Mouse (Mus musculus) macrophage (primary cell): Measurements from ENCODE around the gene Apol10b. TPM values are rescaled to one million over a fixed set of nuclear protein-coding genes. Genes with fewer than 3 reads are reported as not detected.
"Not testable (repeated sequence)": the region's sequence is repeated elsewhere in the genome, so short reads cannot be mapped to it uniquely, and the experiment has no call there.

Experiments
- H3K27ac ChIP-seq: fragments of 350-480 bp; formaldehyde crosslinking; 2 replicates; pipeline ENCODE4 v1.9.0; 2021
- H3K36me3 ChIP-seq: fragments of 350-480 bp; formaldehyde crosslinking; 2 replicates; pipeline ENCODE4 v1.9.0; 2021; ENCODE audit errors: inconsistent target
- H3K4me3 ChIP-seq: fragments of 350-480 bp; formaldehyde crosslinking; 2 replicates; pipeline ENCODE4 v1.9.0; 2021; ENCODE audit errors: inconsistent target
- H3K79me2 ChIP-seq: fragments of 350-480 bp; formaldehyde crosslinking; 2 replicates; pipeline ENCODE4 v1.9.0; 2021; ENCODE audit errors: inconsistent target
- WGBS: methylation state at CpG from one replicate; pipeline ENCODE4 v1.1.7; 2026; ENCODE audit warnings: inconsistent platforms; ENCODE audit not compliant: missing documents; 5-methylcytosine and 5-hydroxymethylcytosine counted together
- polyA plus RNA-seq: library from polyadenylated mRNA; stranded (reverse); fragments of 250-400 nt; gene quantifications from 3 replicates; pipeline ENCODE4 v1.2.4, GENCODE M21; 2018; ENCODE audit warnings: inconsistent platforms
- total RNA-seq, 78 experiments: library from RNA; depleted of rRNA; stranded (reverse); fragments of 250-400 nt; gene quantifications; 1 replicate in 9 of 78; 2 replicates in 24 of 78; 3 replicates in 43 of 78; 4 replicates in 2 of 78; pipeline ENCODE4 v1.2.4; 2018; ENCODE audit warnings: inconsistent platforms in 56 of 78

Gene Apol10b
- not detected for total RNA-seq (2018; cell fraction: chromatin; rRNA removed)
- under 1 TPM in 8 of 26 experiments, not detected in 18; 0.04 to 0.14 (median 0.07) TPM for total RNA-seq (2018; cell fraction: cytosol; rRNA removed)
- under 1 TPM in 3 of 26 experiments, not detected in 23; 0.23 to 0.29 (median 0.26) TPM for total RNA-seq (2018; cell fraction: nucleus; rRNA removed)
- polyA plus RNA-seq = 0.13 TPM in 1 of 3 replicates, not detected in the others

DNA sequence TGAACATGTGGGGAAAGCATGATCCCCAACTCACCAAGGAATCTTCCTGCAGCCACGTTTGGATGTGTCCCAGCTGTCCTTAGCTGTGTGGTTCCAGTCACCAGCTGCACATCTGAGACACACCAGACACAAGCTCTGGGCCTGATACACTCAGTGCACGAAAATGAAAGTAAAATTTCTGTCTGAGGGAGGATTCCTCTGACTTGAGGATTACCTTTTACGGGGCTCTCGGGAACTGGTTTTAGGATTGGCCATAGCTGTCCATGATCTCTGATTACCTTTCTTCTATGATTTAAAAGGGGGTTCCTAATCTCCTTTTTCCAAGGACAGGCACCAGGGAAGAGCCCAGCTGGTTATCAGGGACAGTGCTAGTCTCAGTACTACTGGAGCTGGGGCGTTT lies at the start of gene Apol10b:
TSS of gene Apol10b (minus strand) at position 165 of the 400 bp plus-strand sequence.
- WGBS = 72% methylated on average over 5 of the region's 5 CpGs
- H3K4me3 ChIP-seq = no peak within 1 kb of the TSS
- H3K79me2 ChIP-seq = no peaks in the 10 kb centered on the region
- H3K36me3 ChIP-seq = no peaks in the 10 kb centered on the region
- H3K27ac ChIP-seq = no peak within 1 kb of the TSS

DNA sequence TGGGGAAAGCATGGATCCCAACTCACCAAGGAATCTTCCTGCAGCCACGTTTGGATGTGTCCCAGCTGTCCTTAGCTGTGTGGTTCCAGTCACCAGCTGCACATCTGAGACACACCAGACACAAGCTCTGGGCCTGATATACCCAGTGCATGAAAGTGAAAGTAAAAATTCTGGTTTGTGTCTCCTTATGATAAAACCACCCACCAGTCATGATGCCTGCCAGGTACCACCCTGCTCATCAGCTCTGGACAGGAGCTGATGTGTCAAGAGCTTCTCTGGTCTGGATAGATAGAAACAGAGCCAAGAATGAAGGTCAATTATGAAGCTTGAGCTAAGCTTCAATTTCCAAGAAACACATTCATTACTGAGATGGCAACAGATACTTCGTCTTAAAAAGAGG lies 47.3 kb upstream of the Apol10b start, which contains the start of gene Apol11b:
TSS of gene Apol11b (minus strand) at position 111 of the 400 bp plus-strand sequence.
- 55% methylated on average over 2 of the region's 2 CpGs for WGBS
- not testable (repeated sequence) for H3K27ac ChIP-seq, H3K36me3 ChIP-seq, H3K4me3 ChIP-seq, H3K79me2 ChIP-seq

DNA sequence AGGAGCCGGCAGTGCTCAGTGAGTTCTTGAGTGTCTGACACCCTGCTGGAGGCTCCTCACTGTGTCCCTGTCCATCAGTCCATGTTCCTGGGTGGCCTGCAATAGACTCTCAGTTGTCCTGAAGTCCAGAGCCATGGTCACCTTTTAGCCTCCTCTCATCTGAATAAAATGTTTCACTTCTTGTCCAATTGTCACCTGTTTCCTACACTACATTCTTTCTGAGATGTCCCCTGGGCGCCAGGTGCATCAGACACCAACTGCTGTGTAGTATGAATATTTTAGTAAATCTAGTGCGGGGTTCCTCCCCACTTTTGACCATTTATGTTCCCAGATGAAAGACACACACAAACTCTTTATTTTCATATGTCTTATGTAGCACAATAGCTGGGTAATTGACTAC lies 33.9 kb upstream of the Apol10b start:
- not testable (repeated sequence) for H3K79me2 ChIP-seq, H3K4me3 ChIP-seq, H3K27ac ChIP-seq, H3K36me3 ChIP-seq
- WGBS = 88% methylated on average over 3 of the region's 3 CpGs

DNA sequence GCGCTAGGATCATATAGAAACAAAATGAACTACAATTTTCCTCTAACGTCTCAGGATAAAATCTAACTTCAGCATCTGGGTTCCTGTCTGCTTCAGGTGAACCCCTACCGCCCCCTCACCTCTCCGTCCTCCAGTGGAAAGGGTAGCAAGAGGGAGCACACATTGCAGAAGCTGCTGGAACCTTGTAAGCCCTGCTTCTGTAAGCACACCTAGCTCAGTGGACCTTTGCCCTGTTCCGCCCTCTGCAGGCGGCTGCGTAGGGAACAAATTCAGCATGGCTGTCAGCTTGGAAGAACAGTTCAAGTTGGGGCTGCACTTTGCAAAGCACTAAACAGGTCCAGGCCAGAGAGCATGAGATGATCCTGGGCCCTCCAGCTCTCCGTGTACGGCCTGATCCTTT lies 32.7 kb upstream of the Apol10b start:
- not testable (repeated sequence) for H3K79me2 ChIP-seq, H3K4me3 ChIP-seq, H3K27ac ChIP-seq, H3K36me3 ChIP-seq
- 67% methylated on average over 7 of the region's 9 CpGs for WGBS

DNA sequence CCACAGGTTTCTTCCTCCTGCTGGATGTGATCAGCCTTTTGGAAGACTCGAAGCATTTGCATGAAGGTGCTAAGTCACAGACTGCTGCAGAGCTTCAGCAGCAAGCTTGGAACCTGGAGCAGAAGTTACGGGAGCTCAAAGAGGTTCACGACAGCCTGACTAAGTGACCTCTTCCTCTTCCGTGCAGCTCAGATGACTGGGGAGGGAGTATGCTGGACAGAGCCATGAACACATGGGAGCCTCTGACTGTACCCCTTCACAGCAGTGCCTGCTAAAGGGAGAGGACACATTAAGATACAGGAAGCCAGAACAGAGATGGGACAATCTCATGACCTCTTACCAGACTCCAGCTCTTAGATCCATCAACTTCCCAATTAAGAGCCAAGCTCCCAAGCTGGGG lies 30.5 kb upstream of the Apol10b start:
- not testable (repeated sequence) for H3K27ac ChIP-seq, H3K79me2 ChIP-seq, H3K36me3 ChIP-seq, H3K4me3 ChIP-seq
- 26% methylated on average over 4 of the region's 4 CpGs for WGBS

DNA sequence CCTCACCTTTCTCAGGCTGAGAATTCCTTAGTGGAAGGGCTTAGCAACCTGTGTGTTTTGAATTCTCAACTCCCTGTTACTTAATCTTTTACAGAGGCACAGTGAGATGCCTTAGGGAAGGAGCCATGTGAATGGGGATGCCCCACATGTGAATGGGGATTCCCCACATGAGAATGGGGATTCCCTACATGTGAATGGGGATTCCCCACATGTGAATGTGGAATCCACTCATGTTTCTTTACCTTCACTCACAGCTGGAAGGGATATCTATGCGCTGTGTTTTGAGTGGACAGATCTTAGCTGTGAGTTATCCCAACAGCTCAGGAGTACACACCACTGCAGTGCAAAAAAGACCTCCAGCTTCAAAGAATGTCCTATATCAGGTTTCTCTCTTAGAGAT lies 28.8 kb upstream of the Apol10b start:
- Histone ChIP-seq H3K4me3 (no peak overlapping the region), H3K79me2 (no peaks in the 10 kb centered on the region), H3K36me3 (no peaks in the 10 kb centered on the region), H3K27ac (no peak overlapping the region)
- 100% methylated on average over 1 of the region's 1 CpGs for WGBS

DNA sequence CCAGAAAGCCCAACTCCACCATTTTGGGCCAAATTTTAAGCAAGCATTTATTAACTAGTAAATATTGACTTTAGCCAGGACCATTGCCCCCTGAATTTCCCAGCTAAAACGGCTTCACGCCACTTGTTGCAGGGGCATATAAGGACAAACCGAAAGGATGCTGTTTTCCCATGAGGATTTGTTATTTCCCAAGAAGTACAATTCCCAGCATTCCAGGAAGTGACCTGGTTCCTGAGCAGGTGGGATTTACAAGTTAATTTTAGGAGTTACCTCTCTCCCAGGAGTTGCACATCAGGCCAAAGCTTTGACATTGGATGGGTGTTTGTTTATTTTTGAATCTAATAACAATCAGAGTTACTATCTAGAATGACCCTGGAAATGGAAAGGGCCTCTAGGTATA lies 10.1 kb upstream of the Apol10b start:
- WGBS = 85% methylated on average over 3 of the region's 3 CpGs
- Histone ChIP-seq H3K27ac (no peak overlapping the region), H3K36me3 (no peaks in the 10 kb centered on the region), H3K79me2 (no peaks in the 10 kb centered on the region), H3K4me3 (no peak overlapping the region)

DNA sequence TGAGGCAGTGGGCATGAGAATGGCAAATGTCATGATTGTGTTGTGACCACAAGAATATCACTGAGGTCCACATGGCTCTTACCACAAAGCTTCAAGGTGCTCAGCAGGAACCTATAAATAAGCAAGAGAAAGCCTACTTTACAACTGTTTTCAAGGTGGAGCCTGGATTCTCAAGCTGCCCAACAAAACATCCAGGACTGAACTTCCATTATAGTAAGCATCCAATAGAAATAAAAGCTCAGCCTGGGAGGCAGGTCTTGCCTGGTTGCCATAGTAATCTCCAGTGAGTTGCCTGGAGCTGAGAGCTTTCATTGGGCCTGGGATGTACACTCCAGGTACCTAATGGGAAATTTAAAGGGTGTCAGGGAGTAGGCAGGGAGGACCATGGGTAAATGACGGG lies 3.0 kb upstream of the Apol10b start, which contains the start of gene Gm36245:
TSS of gene Gm36245 (plus strand) at position 301 of the 400 bp plus-strand sequence.
- Histone ChIP-seq H3K4me3 (no peak within 1 kb of the TSS), H3K36me3 (no peaks in the 10 kb centered on the region), H3K27ac (no peak within 1 kb of the TSS), H3K79me2 (no peaks in the 10 kb centered on the region)
- WGBS = 100% methylated on average over 1 of the region's 1 CpGs

DNA sequence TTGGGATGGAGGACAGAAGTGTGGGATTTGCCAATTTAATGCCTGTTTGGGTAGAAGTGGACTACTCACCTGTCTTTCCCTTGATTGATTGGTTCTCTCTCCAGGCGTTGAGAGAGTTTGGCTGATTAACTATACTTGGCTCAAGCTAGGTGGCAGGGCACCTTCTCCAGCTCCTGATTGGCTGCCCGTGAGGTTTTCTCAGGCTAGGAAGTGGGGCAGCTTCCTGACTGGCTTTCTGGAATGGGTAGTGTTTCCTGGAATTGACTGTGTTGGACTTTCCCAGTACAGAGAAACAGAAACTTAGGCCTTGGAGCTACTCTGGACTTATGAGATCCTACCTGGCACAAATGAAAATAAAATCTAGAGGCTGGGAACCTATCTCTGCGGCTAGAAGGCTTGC lies 2.5 kb upstream of the Apol10b start:
- Histone ChIP-seq H3K4me3 (no peak overlapping the region), H3K36me3 (no peaks in the 10 kb centered on the region), H3K27ac (no peak overlapping the region), H3K79me2 (no peaks in the 10 kb centered on the region)
- WGBS = 64% methylated on average over 3 of the region's 3 CpGs

DNA sequence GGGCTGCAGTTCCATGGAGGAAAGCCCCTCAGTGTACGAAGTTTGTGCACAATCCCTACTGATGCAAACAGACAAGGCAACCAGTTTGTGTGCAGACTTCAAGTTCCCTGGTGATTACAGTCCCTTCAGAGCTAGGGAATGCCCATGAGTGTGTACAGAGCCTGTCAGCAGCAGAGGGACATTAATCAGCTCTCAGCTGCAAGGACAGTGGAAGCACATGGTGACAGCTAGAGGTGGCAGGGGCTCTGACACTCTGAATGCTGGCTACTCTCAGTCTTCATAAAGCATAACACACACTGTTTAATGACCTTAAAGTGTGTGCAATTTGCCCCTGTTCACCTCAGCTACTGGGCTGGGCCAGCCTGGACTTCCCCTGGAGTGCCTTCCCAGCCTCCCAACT lies 2.4 kb downstream of the Apol10b start:
- no peak overlapping the region for H3K27ac ChIP-seq
- 82% methylated on average over 1 of the region's 1 CpGs for WGBS

DNA sequence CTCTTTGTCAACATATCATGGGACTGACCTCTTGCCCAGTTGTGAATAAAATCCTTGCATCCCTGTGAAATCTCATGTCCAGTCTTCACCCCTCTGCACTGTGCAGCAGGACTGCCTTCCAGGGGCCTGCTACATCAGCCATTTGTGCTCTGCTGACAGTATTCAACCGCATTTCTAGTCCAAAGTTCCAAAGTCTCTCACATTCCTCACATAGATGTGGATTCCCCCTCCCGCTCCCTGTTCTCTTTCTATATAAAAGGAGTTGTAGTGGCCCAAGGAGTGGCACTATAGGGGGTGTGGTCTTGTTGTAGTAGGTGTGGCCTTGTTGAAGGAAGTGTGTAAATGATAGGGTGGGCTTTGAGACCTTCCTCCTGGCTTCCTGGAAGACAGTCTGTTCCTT lies 5.0 kb downstream of the Apol10b start:
- H3K36me3 ChIP-seq = no peaks in the 10 kb centered on the region
- H3K4me3 ChIP-seq = no peak overlapping the region
- H3K27ac ChIP-seq = no peak overlapping the region
- H3K79me2 ChIP-seq = no peaks in the 10 kb centered on the region
- WGBS = 93% methylated on average over 2 of the region's 2 CpGs

More for the DNA sequence above, 2.4 kb downstream of the Apol10b start:
- H3K4me3 ChIP-seq = no peak overlapping the region
- H3K36me3 ChIP-seq = no peaks in the 10 kb centered on the region
- H3K79me2 ChIP-seq = no peaks in the 10 kb centered on the region

DNA sequence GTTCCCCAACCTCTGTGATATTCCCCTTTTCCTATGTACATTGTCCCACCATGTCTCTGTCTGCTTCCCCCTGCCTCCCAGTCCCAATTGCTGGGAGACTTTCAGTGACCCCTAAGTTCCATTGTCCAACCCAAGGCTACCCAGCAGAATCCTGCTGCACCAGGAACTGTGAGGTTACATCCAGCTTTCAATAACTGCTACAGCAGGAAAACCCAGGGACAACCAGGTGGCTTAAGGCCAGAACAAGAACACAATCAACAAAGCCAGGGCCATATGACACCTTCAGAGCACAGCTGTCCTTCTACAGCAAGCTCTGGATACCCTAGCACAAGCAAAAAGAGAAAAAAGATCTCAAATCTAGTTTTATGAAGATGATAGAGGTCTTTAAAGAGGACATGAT lies 6.9 kb downstream of the Apol10b start:
- no peaks in the 10 kb centered on the region for H3K79me2 ChIP-seq
- H3K27ac ChIP-seq = no peak overlapping the region
- H3K4me3 ChIP-seq = no peak overlapping the region
- no peaks in the 10 kb centered on the region for H3K36me3 ChIP-seq

DNA sequence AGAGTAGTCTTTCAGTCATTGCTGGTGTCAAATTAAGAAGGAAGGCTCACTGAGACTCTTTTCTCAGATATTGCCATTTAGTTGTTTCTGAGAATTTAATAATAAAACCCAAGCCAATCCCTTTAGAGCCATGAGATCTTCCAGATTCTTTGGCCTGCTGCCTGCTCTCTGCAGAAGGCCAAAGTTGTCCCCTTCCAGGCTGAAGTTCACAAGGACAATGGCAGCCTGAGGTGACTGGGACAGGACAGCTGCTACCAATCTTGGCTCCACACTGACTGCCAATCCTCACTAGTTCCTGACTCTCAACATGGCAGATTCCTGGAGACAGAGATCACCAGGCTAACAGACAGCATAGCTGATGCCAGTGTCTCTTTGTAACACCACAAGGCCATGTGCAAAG lies 8.9 kb downstream of the Apol10b start:
- no peak overlapping the region for H3K27ac ChIP-seq
- H3K4me3 ChIP-seq = no peak overlapping the region
- H3K79me2 ChIP-seq = no peaks in the 10 kb centered on the region
- H3K36me3 ChIP-seq = no peaks in the 10 kb centered on the region

DNA sequence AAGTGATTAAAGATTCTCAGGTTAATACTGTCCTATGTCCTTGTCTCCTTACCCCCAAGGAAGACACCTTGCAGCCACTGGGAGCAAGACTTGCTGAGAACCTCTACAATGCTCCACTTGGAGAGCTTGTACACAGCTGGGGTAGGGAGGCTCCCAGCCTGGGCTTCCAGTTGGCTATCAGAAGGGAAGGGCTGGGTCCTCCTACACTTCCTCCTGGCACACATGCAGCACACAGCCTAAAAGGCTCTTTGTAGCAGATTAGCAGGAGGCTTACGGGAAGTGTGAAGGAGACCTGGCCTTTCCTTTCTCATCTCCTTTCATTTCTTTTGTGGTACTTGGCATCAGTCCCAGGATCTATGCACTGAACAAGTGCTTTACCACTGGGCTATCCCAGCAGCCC lies 14.2 kb downstream of the Apol10b start:
- H3K27ac ChIP-seq = no peak overlapping the region
- no peaks in the 10 kb centered on the region for H3K36me3 ChIP-seq
- 0% methylated on average over 1 of the region's 1 CpGs for WGBS

DNA sequence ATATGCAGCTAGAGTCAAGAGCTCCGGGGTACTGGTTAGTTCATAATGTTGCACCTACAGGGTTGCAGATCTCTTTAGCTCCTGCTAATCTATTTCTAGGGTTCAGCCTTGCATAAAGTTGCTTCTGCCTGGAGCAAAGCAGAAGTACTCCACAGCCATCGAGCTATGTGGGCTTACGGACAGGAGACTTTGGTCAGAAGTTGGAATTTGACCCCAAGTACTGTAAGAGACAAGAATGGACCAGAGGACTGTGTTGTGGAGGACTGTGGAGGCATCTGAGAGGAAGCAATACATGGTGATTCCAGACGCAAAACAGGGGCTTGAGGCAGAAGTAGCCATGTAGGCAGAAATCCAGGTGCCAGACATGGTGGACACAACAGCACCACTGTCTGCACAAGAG lies 16.6 kb downstream of the Apol10b start:
- no peak overlapping the region for H3K4me3 ChIP-seq
- WGBS = 84% methylated on average over 3 of the region's 4 CpGs

More for the DNA sequence above, 14.2 kb downstream of the Apol10b start:
- no peak overlapping the region for H3K4me3 ChIP-seq
- no peaks in the 10 kb centered on the region for H3K79me2 ChIP-seq

DNA sequence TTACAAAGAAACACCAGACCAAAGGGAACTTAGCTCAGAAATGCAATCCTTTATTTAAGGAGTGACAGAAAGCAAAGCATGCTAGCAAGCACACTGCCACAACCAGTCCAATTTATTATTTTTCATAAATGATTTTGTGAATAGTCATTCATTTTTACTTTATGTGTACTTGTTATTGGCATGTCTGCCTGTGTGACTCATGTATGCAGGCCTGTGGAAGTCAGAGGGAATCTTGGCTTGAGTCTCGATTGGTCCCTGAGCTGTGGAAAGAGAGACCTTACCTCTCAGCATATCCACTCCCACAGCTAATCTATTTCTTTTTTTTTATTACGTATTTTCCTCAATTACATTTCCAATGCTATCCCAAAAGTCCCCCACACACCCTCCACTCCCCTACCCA lies 17.1 kb downstream of the Apol10b start:
- Histone ChIP-seq H3K4me3 (no peak overlapping the region), H3K27ac (no peak overlapping the region), H3K36me3 (no peaks in the 10 kb centered on the region), H3K79me2 (no peaks in the 10 kb centered on the region)
- 100% methylated on average over 2 of the region's 2 CpGs for WGBS

More for the DNA sequence above, 16.6 kb downstream of the Apol10b start:
- Histone ChIP-seq H3K79me2 (no peaks in the 10 kb centered on the region), H3K27ac (no peak overlapping the region), H3K36me3 (no peaks in the 10 kb centered on the region)
